Mouse (Mus musculus) kidney, postnatal 36 days (tissue): Measurements from ENCODE around the gene Foxp1.

Experiments
- DNase-seq, 2 experiments: peaks; one replicate each; pipeline ENCODE4 v3.0.0; 2021 to 2022; ENCODE audit warnings: mixed read lengths in 2 of 2

Gene Foxp1

DNA sequence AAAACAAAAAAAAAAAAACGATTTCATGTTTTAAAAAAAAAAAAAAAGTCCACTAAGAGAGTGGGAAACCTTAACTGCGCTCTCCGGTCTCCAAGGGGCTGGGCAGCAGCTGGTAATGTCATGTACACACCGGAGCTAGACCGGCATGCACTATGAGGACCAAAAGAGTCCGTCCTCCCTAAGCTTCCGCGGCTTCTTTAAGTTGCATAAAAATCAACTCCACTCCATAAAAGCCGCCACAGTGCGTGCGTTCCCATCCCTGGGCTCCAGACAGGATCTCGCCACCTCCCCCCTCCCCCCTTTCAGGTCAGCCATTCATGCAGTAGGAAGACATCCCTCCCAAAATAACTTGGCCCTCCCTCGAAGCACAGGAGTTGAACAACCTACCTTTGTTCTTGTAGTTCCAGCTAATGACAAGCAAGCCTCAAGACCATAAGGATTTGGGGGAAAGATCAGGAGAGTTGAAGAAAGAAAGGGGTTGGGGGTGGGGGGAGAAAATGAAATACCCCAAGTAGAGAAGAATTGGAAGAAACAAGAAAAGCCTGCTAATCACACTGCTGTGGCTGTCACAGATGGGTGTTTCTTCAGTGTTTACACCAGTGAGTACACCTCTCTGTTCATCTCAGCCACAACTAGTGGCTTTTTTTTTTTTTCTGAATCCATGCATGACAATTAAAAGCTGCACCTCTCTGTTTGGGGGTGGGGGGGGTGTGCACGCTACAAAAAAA, 318.3 kb downstream of the Foxp1 start:
- DNase-seq, result no peak

DNA sequence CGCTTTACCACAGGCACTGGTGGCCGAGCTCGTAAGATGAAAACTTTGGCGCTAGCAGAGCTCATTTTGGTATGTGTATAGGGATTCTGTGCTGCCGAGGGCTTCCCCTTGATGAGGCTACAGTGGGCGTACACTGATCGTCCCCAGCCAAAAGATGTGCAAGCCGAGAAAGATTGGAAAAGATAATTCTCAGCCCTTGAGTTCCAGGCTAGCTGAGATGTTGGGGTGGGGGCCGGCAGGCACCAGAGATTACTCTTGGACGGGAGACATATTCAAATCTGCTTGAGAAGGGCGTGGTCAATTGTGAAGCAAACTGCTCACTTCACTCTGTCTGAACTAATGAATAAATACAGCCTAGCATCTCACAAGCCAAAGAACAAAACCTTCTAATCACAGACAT, 319.3 kb downstream of the Foxp1 start:
- DNase-seq, result no peak

DNA sequence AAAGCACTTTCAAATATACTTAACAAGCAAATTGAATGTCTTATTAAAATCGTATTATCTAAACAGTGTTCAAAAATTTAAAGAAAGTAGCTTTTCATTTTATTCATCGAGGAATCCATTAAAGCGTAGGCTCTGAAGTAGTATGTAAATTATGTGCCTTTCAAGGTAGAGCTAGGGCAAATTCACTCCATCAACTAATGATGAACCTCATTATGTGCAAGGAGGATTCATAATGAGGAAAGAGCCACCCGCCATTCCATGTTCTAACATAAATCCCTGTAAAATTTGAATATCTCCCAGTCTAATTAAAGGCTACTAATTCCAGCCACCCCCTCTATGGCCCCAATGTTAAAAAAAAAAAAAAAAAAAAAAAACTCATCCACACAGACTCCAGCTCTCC, 319.7 kb downstream of the Foxp1 start:
- DNase-seq, result no peak

DNA sequence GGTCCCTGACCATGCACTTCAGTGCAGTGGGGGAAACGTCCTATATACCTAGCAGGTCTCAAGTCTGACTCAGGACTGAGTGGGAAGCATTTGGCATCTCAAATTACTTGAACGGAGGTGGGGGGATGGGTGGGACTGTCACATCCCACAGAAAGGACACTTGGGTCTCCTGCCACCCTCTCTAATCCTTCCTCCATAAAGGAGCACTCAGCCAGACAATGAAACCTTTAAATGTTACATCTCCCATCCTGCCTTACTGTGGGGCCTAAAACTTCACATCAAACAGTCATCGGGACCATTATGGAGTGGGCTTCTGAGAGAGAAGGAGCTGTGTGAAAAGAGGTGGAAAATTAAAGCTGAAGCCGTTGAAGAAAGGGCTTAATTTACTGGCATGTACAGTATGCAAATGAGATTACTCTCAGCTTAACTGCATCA, 321.2 kb downstream of the Foxp1 start:
- no peak for DNase-seq

DNA sequence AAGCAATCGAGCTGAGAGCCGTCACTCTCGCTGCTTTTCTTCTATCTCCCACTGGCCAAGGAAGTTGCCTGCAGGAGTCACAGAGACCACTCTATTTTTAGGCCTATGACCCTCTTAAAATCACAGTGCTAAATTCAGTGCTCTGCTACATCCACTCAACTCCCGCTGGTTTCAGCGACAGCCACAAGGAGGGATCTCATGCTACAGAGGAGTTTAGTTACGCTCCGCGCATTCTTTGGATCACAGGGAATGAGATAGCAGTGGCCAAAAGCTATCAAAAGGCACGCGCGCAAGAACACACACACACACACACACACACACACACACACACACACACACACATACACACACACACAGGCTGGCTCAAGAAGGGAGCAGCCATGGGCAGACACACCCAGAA, 321.9 kb downstream of the Foxp1 start:
- no peak for DNase-seq

DNA sequence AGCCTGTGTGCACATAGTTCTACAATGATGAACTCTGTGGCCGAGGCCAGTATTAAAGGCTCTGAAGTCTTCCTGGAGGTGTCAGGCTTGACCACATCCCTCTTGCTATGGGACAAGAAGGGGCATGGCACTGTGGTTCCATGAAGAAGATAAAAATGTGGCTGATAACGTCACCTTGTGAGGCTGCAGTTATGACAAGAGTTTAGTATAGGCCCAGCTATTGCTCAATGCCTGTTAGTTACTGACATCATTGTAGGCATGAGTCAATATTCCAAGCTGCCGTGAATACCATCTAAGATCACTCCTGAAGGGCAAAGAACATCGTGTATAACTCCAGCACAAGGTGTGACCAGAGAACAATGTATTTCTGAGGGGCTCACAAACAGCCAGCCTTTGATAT, 323.2 kb downstream of the Foxp1 start:
- DNase-seq, result no peak

DNA sequence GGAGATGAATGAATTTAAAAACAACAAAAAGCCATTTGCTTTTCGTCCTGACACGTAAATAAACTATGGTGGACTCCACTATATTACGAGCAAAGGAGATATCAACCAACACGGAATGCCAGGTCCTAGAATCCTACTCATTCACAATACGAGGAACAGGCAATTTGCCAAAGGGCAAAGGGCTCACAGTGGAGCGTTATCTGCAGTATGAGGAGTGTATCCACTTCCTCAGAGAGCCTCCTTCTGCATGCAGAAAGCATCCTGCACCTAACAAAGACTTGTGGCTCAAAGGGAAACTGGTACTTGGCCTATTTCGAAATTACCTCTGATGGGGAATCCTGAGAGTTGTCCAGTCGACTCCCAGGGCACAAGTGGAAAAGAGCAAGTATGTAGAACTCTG, 328.8 kb downstream of the Foxp1 start:
- peak; percentile 44 to 60 for DNase-seq

DNA sequence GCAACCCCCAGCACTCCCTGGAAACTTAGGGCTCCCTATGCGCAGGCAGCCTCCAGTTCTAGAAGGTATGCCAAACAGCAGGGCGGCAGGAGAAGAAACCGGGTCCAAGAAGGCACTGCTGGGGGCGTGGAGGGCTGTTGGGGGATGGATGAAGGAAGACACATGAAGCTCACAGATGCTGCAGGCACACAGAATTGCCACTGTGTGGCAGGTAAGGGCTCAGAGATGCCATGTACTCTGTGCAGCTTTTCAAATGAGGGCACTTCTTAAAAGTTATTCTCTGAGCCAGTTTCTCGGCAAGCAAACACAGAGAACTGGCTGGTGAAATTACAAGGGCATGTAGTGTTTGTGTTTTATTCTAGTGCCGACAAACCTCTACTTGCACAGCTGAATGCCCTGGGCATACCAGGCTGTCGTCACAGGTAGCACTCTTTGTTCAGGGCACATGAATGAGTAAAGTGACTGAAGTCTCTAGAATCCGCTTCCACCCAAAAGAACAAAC, 330.8 kb downstream of the Foxp1 start:
- DNase-seq, result no peak

DNA sequence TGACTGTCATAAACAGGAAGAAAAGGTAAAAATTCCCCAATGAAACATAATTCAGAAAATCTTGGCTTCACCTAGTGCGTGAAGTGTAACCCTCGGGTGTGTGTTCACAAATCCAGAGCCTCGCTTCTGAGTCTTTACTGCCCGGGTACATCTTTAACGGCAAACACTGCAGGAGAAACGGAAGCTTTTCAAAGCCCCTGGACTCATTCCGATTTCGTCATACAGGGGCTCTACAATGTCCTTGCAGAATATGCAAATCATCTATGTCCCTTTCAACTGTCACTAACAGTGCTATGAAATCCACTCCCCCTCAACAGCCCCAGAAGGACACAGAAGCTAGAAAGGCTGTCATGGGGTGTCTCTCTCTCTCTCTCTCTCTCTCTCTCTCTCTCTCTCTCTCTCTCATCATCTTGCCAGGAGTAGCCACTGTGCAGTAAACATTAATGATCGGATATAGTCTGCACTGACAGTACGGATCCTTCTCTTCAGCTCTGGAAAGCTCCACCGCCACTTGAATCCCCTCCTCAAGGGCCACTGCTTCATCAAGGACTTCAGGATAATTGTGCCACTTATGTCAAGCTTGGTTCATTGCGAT, 331.4 kb downstream of the Foxp1 start:
- DNase-seq, result no peak

DNA sequence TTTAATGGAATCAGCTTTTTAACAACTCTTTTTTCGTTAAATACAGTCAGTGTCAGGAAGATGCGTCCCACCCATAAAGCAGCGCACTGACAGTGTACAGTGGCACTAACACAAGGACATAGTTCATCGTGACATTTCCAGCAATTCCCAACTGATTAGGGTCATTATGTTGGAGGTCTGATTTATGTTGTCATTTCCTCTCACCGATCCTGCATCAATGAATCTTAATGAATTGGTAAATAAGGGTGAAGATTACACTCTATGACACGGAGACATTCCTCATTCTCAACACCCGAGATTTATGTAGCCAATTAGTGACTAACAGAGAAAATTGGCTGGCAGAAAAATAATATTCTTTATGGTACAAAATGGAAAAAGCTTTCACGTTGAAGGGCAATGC, 332.6 kb downstream of the Foxp1 start:
- DNase-seq, result no peak

DNA sequence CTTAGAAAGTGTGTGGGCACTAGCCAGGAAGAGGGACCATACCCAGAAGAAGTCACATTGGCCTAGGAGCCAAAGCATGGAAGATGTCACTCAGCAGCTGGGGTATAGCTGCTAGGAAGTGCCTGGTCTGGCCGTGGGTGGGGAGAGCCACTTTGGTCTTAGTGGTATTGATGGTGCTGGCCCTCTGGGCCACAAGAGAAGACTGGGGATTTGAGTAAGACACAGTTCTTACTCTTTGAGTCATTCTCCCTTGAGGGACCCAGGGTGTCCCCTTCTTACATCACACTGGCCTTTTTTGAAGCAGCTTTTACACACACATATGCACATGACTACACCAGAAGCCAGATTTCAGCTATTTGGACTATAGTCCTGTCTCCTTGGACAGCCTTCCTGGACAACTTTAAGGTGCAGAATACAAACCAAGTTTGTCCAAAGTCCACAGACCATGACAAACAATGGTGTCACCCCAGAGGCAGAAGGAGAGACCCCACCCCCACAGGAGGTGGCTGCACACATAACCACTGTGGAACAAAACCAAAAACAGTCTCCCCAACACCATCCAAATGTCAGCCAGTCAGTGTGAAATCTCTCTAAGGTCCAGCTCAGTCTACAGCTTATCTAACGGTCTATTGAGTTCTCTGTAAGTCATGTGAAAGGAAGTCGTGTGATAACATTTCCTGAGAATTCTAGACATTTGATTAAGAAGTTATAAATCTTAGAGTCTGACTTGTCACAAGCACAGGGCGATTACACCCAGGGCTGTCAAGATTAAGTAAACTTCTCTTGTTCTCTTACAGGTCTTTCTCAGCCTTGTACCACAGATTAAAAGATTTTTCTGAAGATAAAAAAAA, 333.9 kb downstream of the Foxp1 start:
- DNase-seq, result no peak

DNA sequence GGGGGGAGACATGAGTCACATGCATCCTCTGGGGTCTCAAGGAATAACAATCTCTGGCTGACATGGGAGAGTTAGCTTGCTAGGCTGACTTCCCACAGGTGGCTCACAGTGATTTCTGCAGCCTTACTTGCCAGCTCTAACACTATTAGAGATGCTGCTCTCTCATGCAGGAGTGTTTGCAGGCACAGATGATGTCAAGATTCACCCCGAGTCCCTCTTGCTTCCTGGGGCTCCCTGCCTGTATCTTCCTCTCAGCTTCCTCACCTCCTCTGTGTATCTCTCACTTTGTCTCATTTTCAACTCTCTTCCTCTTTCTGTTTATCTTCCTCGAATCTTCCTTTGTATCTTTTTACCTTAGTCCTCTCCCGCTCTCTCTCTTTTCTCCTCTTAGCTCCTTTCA, 334.6 kb downstream of the Foxp1 start:
- no peak for DNase-seq

DNA sequence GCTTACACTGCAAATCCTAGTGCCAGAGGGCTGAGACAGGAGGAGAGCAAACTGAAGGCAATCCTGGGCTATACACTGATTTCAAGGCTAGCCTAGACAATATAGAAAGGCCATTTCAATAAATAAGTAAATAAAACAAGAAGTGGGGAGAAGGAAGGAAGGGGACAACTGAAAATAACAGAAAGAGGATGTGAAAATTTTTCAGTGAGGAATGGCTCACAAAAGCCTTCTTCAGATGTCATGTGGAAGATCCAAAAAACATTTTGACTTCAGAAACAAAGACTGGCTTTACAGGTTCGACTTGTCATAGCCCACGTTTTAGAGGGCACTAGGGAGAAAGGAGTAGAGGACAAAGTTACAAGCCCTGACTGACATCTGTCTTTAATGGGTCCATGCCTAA, 335.1 kb downstream of the Foxp1 start:
- no peak for DNase-seq

DNA sequence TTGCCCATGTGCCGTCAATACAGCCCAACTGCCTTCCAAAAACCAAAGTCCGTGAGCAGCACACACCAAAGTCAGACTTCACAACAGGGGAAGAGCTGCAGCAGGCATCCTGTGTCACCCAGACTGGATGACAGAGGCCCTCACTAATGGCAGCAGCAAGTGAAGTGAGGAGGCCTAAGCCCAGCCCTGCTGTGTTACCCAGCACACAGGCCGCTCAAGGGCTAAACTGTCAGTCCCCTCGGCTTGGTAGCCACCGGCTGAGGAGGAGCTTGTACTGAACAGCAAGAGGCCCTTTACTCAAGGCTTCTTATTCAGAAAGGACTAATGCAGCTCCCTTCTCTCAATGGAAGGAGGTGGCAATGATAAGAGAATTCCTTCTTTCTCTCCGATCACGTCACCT, 336.0 kb downstream of the Foxp1 start:
- DNase-seq, result no peak

DNA sequence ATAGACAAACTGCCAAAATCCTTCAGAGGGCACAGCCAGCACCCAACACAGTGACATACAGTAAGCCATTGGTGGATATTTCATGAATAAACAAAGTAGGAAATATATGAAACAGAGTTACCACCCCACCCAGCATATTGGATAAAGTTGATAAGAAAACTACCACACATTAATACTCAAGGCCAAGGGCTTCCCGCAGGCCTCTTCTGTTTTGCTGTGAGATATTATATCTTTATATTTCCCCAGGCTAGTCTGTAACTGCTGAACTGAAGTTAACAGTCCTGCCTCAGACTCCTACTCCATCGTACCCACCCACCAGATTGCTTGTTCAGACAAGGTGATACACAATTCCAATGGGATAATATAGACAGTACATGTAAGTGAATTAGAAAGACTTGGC, 336.7 kb downstream of the Foxp1 start:
- no peak for DNase-seq

DNA sequence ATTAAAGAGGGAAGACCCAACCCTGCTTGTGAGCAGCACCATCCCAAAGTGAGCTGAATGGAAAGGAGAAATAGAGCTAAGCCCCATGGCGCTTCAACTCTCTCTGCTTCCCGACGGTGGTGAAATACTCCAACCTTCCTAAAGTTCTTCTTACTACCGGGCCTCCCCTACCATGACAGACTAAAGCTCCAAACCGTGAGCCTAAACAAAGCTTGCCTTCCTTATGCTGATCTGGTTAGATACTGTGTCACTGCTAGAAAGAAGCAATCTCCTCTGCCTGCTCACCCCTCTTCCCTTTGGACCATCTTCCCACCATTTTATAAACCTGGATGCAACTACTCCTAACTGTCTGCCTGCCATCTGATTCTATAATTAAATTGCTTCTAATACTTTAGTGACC, 338.5 kb downstream of the Foxp1 start:
- no peak for DNase-seq

DNA sequence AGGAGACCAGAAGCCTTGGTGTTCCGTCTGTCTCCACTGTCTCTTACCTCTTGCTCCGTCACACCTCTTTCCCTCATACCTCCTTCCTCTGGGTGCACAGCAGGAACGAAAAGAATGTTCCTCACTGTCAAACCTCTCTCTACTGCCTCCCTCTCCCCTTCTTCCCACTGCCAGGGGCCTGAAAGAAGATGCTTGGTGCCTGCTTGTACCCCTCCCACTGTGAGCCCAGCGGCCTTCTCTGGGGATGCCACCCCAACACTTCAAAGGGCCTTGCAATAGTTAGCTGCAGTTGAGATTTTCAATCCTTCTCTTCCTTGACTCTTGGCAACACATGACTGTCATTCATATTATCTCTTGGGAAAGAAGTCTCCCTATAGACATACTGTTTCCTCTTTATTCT, 339.7 kb downstream of the Foxp1 start:
- DNase-seq, result no peak

DNA sequence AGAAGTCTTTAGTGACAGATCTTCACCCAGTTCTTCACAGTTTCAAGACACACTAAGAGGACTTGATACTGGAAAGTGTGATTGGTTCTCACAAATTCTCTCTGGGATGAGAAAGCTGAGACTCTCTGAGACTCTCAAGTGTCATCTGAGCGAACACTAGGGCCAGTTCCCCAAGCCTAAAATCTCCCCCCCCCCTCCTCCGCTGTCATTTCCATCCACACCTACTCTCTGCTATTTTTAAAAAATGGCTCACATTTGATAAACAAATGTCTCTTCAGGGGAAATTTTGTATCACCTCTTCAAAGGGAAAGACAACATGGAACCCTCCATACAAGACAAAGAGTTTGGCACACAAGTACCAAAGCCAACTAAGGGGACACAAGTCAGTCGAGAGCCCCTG, 346.3 kb downstream of the Foxp1 start:
- DNase-seq, result no peak

DNA sequence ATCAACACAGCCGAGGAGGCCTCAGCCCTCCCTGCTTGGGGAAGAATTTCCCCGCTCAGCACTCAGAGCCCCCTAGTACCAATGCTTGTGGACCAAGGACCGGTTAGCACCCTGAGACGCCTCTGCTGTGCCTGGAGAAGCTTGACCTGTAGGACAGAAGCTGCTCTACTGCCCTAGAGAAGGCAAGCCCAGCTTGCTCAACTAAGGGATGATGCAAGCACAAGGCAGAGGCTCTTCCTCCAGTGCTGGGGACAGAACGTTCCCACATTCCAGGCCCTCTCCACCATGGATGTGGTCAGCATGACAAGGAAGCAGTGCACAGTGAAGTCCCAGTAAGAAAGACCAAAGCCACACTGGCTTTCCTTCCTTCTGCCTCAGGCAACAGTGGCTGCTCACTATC, 347.1 kb downstream of the Foxp1 start:
- DNase-seq, result no peak

DNA sequence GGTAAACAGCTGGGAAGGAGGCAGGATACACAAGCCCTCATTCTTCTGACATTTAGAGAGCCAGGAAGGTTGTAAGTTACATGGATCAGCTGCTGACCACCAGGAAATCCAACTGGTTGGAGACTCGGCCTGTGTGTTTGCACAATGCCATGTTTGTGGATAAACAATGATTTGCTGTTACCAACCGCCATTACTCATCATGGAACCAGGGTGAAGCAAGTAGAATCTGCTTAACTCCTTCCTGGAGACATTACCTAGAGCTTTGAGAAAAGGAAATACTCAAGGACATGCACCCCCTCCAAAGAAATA, 348.7 kb downstream of the Foxp1 start:
- no peak for DNase-seq

DNA sequence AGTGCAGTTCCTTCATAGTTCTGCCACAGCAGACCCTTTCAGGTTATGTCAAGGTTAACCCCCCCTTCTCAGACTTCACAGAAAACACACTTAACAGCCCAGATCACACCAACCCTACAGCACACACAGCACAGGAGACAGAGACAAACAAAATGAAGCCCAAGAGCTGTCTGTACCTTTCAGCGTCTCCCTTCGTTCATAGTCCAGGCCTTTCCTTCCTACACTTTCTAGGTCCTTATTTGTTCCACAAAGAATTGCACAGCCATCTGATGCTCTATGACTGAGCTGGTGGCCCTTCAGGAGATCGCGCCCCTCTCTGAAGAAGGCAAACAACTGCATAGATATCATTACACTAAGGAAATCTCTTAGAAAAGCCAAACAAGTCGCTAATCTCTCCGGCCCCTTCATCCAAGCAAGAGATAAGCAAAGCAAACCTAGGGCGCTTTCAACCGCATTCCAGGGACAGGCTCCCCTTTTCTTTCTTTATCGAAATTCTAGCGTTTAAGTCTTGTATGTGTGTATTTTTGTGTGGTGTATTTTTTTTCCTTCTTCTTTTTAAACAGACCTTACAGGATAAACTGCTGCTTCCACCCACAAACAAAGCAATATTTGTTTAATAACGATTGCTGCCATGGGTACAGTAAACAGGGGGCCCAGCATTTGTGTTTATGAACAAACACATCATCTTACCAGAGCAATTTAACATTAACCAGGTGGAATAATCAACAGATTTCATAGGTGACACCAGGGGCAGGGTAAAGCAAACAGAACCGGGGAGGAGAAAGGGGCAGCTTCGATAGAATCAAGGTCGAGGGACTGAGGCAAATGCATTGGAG, 349.2 kb downstream of the Foxp1 start:
- DNase-seq, result no peak

DNA sequence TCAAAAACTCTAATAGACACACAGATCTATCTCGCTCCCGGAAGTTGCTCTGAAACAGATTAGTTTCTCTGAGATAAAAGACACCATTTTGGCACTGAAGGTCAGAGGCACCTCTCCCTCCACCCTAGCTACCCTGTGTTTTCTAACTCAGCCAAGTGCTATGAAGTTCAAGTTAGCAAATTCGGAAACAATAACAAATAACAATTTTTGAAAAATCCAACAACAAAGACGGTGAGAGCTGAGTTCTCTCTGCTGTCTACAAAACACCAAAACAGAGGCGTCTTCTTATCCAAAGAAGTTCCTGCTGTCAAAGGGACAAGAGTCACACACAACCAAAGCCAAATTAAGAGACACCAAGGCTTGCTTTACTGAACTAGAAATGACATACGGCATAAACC, 349.9 kb downstream of the Foxp1 start:
- no peak for DNase-seq
